Mouse (Mus musculus): ENCODE results near the gene N4bp1. TPM values are rescaled to one million over a fixed set of nuclear protein-coding genes. Genes with fewer than 3 reads are reported as not detected.

Gene N4bp1
- polyA plus RNA-seq (2014; fragmentation: Nextera tagmentation; extraction: Ambion mirVana), result 10.6 and 10.7 TPM in 2 replicates

- Histone ChIP-seq H3K9ac (ENCODE audit: low read depth, low read length) (peak within 1 kb of the TSS; percentile 86), H3K27me3 (replicated peaks; ENCODE audit: control insufficient read depth, insufficient read depth, low read length) (no peaks in the 10 kb centered on the region), H3K4me2 (ENCODE audit: low read depth, low read length) (peak within 1 kb of the TSS; percentile 80), H3K27ac (replicated peaks; ENCODE audit: low read depth, low read length) (peak within 1 kb of the TSS; percentile 91), H3K36me3 (ENCODE audit: control insufficient read depth, insufficient read depth, low read length) (peaks cover 3% of the 10 kb centered on the region), H3K9me3 (ENCODE audit: control insufficient read depth, low read length) (no peaks in the 10 kb centered on the region), H3K4me1 (ENCODE audit: control insufficient read depth, insufficient read depth, low read length) (peaks cover 20% of the 10 kb centered on the region), H3K4me3 (ENCODE audit: low read depth, low read length) (peak within 1 kb of the TSS; percentile 95)
- under 1% methylated on average over 59 of the region's 119 CpGs for WGBS
- peak; percentile 95 for ATAC-seq (ENCODE audit: low read depth)
- peak; percentile 97 for DNase-seq (ENCODE audit: low spot score)
Observed at GRCm38 (mm10) chr8:86884489-86885463, at the start of gene N4bp1. N4bp1 (minus strand) TSS chr8:86885258.

DNA sequence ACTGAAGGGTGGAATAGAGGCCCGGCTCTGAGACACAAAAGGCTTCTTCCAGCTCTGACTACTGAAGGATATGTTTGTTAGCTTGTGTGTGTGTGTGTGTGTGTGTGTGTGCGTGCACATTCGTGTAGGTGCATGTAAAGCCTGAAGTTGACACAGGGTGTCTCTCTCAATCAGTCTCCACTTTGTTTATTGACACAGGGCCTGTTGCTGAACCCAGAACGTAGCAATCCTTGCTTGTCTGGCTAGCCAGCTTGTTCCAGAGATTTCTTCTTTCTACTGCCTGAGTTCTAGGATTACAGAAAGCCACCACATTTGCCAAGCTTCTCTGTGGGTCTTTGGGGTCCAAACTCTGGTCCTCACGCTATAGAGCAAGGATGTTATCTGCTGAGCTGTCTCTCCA lies 49.8 kb upstream of the N4bp1 start:
- WGBS, result 71% methylated on average over 5 of the region's 5 CpGs
- H3K9me3 ChIP-seq (ENCODE audit: control insufficient read depth, low read length), result no peaks in the 10 kb centered on the region
- H3K9ac ChIP-seq (ENCODE audit: low read depth, low read length), result no peak overlapping the region
- ATAC-seq (ENCODE audit: low read depth) (no peak), DNase-seq (ENCODE audit: low spot score) (no peak)
- no peak overlapping the region for H3K27ac ChIP-seq (replicated peaks; ENCODE audit: low read depth, low read length)
- no peaks in the 10 kb centered on the region for H3K36me3 ChIP-seq (ENCODE audit: control insufficient read depth, insufficient read depth, low read length)
- no peak overlapping the region for H3K4me2 ChIP-seq (ENCODE audit: low read depth, low read length)
- no peaks in the 10 kb centered on the region for H3K4me1 ChIP-seq (ENCODE audit: control insufficient read depth, insufficient read depth, low read length)
- H3K27me3 ChIP-seq (replicated peaks; ENCODE audit: control insufficient read depth, insufficient read depth, low read length), result no peaks in the 10 kb centered on the region
- no peak overlapping the region for H3K4me3 ChIP-seq (ENCODE audit: low read depth, low read length)

- H3K9me3 ChIP-seq (ENCODE audit: control insufficient read depth, low read length), result no peaks in the 10 kb centered on the region
- no peak overlapping the region for H3K9ac ChIP-seq (ENCODE audit: low read depth, low read length)
- DNase-seq (ENCODE audit: low spot score) (no peak), ATAC-seq (ENCODE audit: low read depth) (no peak)
- H3K4me1 ChIP-seq (ENCODE audit: control insufficient read depth, insufficient read depth, low read length), result no peaks in the 10 kb centered on the region
- 62% methylated on average over 13 of the region's 13 CpGs for WGBS
- no peaks in the 10 kb centered on the region for H3K36me3 ChIP-seq (ENCODE audit: control insufficient read depth, insufficient read depth, low read length)
- H3K4me2 ChIP-seq (ENCODE audit: low read depth, low read length), result no peak overlapping the region
- H3K27ac ChIP-seq (replicated peaks; ENCODE audit: low read depth, low read length), result no peak overlapping the region
- H3K4me3 ChIP-seq (ENCODE audit: low read depth, low read length), result no peak overlapping the region
- H3K27me3 ChIP-seq (replicated peaks; ENCODE audit: control insufficient read depth, insufficient read depth, low read length), result no peaks in the 10 kb centered on the region
Observed at GRCm38 (mm10) chr8:86934393-86934792, 49.3 kb upstream of the N4bp1 start.

GRCm38 (mm10) chr8:86933898-86934297 lies 48.8 kb upstream of the N4bp1 start:
- ATAC-seq (ENCODE audit: low read depth) (peak; percentile 30; the same call in 1 of the 2 replicates), DNase-seq (ENCODE audit: low spot score) (peak; percentile 59)
- no peaks in the 10 kb centered on the region for H3K27me3 ChIP-seq (replicated peaks; ENCODE audit: control insufficient read depth, insufficient read depth, low read length)
- H3K27ac ChIP-seq (replicated peaks; ENCODE audit: low read depth, low read length), result no peak overlapping the region
- 24% methylated on average over 9 of the region's 9 CpGs for WGBS
- no peak overlapping the region for H3K9ac ChIP-seq (ENCODE audit: low read depth, low read length)
- H3K4me3 ChIP-seq (ENCODE audit: low read depth, low read length), result no peak overlapping the region
- no peak overlapping the region for H3K4me2 ChIP-seq (ENCODE audit: low read depth, low read length)
- no peaks in the 10 kb centered on the region for H3K4me1 ChIP-seq (ENCODE audit: control insufficient read depth, insufficient read depth, low read length)
- H3K9me3 ChIP-seq (ENCODE audit: control insufficient read depth, low read length), result no peaks in the 10 kb centered on the region
- H3K36me3 ChIP-seq (ENCODE audit: control insufficient read depth, insufficient read depth, low read length), result no peaks in the 10 kb centered on the region

- WGBS, result 54% methylated on average over 8 of the region's 8 CpGs
- H3K27ac ChIP-seq (replicated peaks; ENCODE audit: low read depth, low read length), result no peak overlapping the region
- ATAC-seq (ENCODE audit: low read depth) (no peak), DNase-seq (ENCODE audit: low spot score) (no peak)
- H3K9me3 ChIP-seq (ENCODE audit: control insufficient read depth, low read length), result no peaks in the 10 kb centered on the region
- H3K4me1 ChIP-seq (ENCODE audit: control insufficient read depth, insufficient read depth, low read length), result no peaks in the 10 kb centered on the region
- no peak overlapping the region for H3K4me3 ChIP-seq (ENCODE audit: low read depth, low read length)
- no peak overlapping the region for H3K4me2 ChIP-seq (ENCODE audit: low read depth, low read length)
- no peaks in the 10 kb centered on the region for H3K27me3 ChIP-seq (replicated peaks; ENCODE audit: control insufficient read depth, insufficient read depth, low read length)
- H3K9ac ChIP-seq (ENCODE audit: low read depth, low read length), result no peak overlapping the region
- H3K36me3 ChIP-seq (ENCODE audit: control insufficient read depth, insufficient read depth, low read length), result no peaks in the 10 kb centered on the region
Observed at GRCm38 (mm10) chr8:86926237-86926636, 41.2 kb upstream of the N4bp1 start.

DNA sequence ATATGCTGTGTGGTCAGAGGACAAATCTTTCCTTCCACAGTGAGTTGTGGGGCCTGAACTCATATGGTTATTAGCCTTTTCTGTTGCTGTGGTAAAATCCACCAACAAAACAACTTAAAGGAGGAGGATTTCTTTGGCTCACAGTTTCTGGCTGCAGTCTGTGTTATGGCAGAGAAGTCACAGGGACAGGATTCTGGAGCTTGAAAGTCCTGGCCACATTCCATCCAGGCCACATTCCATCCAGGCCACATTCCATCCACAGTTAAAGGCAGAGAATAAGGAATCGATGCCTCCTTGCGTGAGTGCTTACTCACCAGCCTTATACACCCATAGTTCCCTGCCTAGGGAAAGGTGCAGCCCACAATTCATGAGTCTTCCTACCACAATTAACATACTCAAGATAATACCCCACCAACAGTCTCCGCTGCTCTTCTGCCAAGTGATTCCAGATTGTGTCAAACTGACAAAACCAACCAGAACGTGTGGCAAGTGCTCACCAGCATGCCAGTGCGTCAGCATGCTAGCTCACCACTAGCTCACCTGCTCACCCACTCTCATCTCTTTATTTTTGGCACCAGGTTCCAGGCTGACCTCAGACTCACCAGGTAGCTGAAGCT lies 38.3 kb upstream of the N4bp1 start:
- DNase-seq (ENCODE audit: low spot score), result no peak
- WGBS, result 65% methylated on average over 5 of the region's 5 CpGs

GRCm38 (mm10) chr8:86922673-86923072 lies 37.6 kb upstream of the N4bp1 start:
- H3K4me1 ChIP-seq (ENCODE audit: control insufficient read depth, insufficient read depth, low read length), result no peaks in the 10 kb centered on the region
- no peak overlapping the region for H3K27ac ChIP-seq (replicated peaks; ENCODE audit: low read depth, low read length)
- DNase-seq (ENCODE audit: low spot score) (no peak), ATAC-seq (ENCODE audit: low read depth) (no peak)
- H3K4me2 ChIP-seq (ENCODE audit: low read depth, low read length), result no peak overlapping the region
- H3K27me3 ChIP-seq (replicated peaks; ENCODE audit: control insufficient read depth, insufficient read depth, low read length), result no peaks in the 10 kb centered on the region
- no peak overlapping the region for H3K4me3 ChIP-seq (ENCODE audit: low read depth, low read length)
- no peaks in the 10 kb centered on the region for H3K9me3 ChIP-seq (ENCODE audit: control insufficient read depth, low read length)
- no peaks in the 10 kb centered on the region for H3K36me3 ChIP-seq (ENCODE audit: control insufficient read depth, insufficient read depth, low read length)
- H3K9ac ChIP-seq (ENCODE audit: low read depth, low read length), result no peak overlapping the region
- WGBS, result 75% methylated on average over 1 of the region's 1 CpGs

More for the DNA sequence above, 38.3 kb upstream of the N4bp1 start:
- Histone ChIP-seq H3K27ac (replicated peaks; ENCODE audit: low read depth, low read length) (no peak overlapping the region), H3K4me3 (ENCODE audit: low read depth, low read length) (no peak overlapping the region), H3K9ac (ENCODE audit: low read depth, low read length) (no peak overlapping the region), H3K4me2 (ENCODE audit: low read depth, low read length) (no peak overlapping the region), H3K9me3 (ENCODE audit: control insufficient read depth, low read length) (no peaks in the 10 kb centered on the region), H3K36me3 (ENCODE audit: control insufficient read depth, insufficient read depth, low read length) (no peaks in the 10 kb centered on the region), H3K4me1 (ENCODE audit: control insufficient read depth, insufficient read depth, low read length) (no peaks in the 10 kb centered on the region), H3K27me3 (replicated peaks; ENCODE audit: control insufficient read depth, insufficient read depth, low read length) (no peaks in the 10 kb centered on the region)
- no peak for ATAC-seq (ENCODE audit: low read depth)

GRCm38 (mm10) chr8:86922141-86922540 lies 37.1 kb upstream of the N4bp1 start:
- DNase-seq (ENCODE audit: low spot score), result no peak
- no peak overlapping the region for H3K4me2 ChIP-seq (ENCODE audit: low read depth, low read length)
- no peaks in the 10 kb centered on the region for H3K9me3 ChIP-seq (ENCODE audit: control insufficient read depth, low read length)
- WGBS, result 77% methylated on average over 5 of the region's 5 CpGs
- H3K36me3 ChIP-seq (ENCODE audit: control insufficient read depth, insufficient read depth, low read length), result no peaks in the 10 kb centered on the region
- no peak for ATAC-seq (ENCODE audit: low read depth)
- H3K4me1 ChIP-seq (ENCODE audit: control insufficient read depth, insufficient read depth, low read length), result no peaks in the 10 kb centered on the region
- no peak overlapping the region for H3K27ac ChIP-seq (replicated peaks; ENCODE audit: low read depth, low read length)
- H3K9ac ChIP-seq (ENCODE audit: low read depth, low read length), result no peak overlapping the region
- no peaks in the 10 kb centered on the region for H3K27me3 ChIP-seq (replicated peaks; ENCODE audit: control insufficient read depth, insufficient read depth, low read length)
- H3K4me3 ChIP-seq (ENCODE audit: low read depth, low read length), result no peak overlapping the region
